Mouse (Mus musculus) lung, postnatal 4 days (tissue): ENCODE data around the gene Gm14406.
"Not testable (repeated sequence)": the region's sequence is repeated elsewhere in the genome, so short reads cannot be mapped to it uniquely, and the experiment has no call there.

Experiments
- DNase-seq, 2 experiments: peaks; one replicate each; pipeline ENCODE4 v3.0.0; 2021

The Gm14406 gene

DNA sequence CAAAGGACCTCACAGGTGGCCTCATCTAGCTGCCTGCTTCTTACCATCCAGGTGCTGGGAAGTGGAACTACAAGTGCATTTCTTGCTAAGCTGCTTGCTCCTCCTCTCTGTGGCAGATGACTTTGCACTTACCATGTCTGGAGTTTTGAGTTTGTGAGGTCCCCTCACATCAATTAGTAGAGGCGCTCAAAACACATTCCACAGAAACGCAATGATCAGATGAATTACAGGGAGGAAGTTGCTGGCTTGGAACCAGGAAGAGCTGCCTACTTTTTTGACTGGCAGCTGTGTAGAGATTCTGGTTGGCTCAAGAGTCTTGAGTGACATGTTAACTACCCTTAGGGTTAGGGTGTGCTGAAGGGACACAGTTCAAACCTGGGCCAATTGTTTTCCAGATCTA is at the start of gene Gm14406:
Gene Gm14406 (minus strand): TSS at position 213 of the 400 bp plus-strand sequence.
- not testable (repeated sequence) for DNase-seq

DNA sequence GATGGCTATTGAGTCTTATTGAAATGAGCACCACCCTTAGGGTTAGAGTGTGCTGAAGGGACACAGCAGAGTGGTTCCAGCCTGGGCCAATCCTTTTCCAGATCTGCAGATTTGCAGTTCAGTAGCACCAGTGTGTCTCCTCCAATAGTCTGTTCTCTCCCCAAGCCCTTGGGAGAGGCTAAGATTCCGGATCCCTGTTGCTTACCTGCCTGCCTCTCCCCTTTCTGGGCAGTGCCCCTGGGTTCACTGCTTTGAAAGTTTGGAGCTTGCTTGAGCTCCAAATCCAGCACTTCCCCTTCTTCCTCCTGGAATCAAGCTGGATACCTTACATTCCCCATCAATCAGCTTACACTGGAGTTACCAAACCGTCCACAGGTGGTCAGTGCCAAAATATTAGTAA is 2.9 kb downstream of the Gm14406 start:
- DNase-seq: not testable (repeated sequence)

DNA sequence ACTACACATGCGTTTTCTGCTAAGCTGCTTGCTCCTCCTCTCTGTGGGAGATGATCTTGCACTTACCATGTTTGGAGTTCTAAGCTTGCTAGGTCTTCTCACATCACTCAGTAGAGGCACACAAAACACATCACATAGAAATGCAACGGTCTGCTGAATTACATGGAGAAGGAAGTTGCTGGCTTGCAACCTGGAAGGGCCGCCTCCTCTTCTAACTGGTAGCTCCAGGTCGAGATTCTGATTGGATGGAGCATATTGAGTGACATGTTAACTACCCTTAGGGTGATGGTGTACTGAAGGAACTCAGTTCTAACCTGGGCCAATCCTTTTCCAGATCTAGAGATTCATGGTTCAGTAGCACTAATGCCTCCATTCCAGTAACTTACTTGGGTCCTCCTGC is 18.6 kb downstream of the Gm14406 start:
- not testable (repeated sequence) for DNase-seq

DNA sequence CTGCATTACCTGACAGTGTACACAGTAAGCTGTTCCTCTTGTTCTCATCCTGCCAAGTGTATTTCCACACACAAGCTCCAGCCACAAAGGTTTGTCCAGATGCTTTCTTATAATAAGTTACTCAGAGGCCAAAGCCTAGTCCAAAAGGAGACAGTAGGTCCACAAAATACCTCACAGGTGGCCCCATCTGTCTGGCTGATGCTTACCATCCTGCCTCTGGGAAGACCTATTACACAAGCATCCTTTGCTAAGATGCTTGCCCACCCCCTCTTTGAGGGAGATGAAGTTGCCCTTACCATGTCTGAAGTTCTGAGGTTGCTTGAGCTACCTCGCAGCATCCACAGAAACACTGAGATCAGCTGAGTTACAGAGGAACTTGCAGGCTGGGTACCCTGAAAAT is 22.7 kb downstream of the Gm14406 start:
- DNase-seq: peak in 1 of 2 experiments; percentile 20

DNA sequence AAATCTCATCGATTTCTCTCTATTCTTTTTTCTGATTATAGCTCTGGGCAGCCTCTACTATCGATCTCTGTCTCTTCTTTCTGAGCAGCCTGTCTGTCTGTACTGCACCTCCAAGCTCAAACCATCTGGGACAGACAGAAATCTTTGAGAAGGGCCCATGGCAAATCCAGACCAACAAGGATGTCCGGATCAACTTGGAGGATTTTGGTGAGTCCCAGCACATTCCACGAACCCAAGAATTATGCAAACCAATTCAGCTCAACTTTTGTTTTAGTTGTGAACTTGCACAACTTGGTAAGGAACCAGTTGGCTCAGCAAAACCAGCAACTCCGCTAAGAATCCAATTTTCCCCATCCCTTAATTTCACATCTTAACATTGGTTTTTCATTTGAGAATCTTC is 40.3 kb downstream of the Gm14406 start:
- DNase-seq: not testable (repeated sequence)

DNA sequence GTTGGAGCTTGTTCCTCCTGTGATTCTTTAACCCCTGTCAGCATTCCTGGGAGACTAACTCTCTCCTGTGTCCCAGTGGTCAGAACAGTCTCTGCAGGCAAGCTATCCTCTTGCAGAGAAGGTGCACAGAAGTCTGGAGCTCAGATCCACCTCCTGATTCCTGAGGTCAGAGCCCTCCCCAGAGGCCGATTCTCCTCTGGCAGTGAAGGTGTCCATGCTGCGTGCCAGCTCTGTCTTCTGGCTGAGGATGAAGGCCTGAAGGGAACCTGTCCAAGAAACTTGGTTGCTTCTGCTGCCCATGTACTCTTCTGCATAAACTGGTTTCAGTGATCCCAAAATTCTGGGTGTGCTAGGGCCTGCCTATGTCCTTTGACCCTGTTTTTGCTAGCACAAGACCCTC is 40.9 kb downstream of the Gm14406 start:
- DNase-seq: not testable (repeated sequence)

DNA sequence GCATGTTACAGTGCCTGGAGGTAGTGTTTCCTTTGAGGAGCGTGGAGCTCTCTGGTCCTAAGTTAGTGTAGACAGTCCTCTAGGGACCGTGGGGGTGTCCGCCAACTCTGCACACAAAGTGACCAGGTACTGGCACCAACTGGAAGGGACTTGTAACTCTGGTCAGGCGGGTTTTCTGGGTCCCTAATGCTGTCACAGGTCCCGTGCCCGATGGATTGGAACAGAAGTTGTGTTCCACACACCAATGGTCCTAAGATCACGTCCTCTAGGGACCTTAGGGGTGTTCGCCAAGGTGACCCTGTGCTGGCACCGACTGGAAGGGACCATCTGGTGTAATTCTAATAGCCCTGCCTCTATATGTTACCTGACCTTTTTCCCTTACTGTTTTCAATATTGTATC is 42.1 kb downstream of the Gm14406 start:
- DNase-seq: peak in 1 of 2 experiments; percentile 34

DNA sequence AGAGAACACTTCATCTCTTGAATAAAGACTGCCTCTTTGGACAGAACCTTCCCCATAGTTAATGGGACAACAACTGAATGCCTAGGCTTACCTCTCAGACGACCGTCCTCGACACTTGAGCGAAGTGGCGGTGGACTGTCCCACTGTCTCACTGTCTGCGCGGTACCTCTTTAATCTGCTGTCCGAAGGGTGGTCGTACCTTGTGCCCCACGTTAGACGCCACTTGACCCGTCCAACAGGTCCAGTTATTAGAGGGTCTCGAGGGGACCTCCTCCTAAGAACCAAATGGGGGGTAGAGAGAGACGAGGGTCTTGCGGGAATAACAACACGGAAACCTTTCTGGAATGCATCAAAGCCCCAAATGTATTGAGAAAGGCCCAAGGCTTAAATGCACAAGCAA is 53.8 kb downstream of the Gm14406 start:
- not testable (repeated sequence) for DNase-seq

DNA sequence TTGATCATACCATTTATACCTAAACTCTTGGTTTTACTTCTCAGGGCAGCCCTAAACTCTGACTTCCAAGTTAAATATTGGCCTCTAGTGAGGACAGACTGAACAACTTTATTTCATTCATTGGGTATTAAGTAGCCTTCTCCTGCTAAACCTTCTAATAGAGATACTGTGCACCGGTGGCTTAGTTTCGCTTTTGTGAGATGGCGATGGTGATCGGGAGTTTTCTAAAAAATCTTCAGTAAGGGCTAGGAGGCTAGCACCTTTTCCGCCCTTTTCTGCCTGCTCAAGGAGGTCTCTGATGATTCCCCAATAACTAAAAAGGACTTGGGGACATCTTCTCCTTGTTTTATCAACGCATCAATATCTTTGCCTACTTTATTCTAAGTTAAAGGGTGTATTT is 54.3 kb downstream of the Gm14406 start:
- not testable (repeated sequence) for DNase-seq

DNA sequence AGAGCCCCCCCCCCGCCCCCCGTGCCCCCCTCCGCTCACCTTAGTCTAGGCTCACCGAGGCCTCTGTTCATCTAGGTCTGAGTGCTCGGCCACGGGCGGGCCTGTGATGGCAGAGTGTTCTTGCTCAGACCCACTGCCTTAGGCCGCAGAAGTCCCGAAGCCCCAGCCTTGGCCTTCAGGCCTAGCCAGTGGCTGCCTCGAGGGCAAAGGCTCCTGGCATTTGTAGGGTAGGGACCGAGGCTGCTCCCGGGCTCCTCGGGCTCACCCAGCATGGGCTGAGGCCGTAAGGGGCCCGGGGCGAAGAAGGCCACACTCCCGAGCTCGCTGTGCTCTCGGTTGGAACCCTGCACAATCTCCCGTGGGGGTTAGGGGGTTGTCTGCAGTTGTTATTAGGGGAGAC is 54.9 kb downstream of the Gm14406 start:
- DNase-seq: no peak

DNA sequence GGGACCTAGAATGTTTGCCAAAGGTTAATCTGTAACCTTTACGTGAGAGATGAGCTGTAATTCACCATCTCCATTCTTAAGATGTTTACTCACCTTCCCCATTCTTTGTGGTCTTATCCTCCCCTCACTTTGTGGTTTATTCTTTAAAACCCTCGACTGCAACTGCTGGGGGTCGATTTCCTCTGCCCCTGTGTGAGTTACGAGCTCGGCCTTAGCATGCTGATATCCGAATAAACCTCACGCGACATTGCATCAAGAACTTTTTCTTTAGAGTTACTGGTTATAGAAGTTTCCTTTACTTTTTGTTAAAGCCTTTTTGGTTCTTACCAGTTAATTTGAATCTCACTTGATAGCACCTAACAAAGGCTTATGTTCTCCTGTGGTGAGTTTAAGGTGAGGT is 58.0 kb downstream of the Gm14406 start:
- no peak for DNase-seq
